In the genomic region with DNA sequence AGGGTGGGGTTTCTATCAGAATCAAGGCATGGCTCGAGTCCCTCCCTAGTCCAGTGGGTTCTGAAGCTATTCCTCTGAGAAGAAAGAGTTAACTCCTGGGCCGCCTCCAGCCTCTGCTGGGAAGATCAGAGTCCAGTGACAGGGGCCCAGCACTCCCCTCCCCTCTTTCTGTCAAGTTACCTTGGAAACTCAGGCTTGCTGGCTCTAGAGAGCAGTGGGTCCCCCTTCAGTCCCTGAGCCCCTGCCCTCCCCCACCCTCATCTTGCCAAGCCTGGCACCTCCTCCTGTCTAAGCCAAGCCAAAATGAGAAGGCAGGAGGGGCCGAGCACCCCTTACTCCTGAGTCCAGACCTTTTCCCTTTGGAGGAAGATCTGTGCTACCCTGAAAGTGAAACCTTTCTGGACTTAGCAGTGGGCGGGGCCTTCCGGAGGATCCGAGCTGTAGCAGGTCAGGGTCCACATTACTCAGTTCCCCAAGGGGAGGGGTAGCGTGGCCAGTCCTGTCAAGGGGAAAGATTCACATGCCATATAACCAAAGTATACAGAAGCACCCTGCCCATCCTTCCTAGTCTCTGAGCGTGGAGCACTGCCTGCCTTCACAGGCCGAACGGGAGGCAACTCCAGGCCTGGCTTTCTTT, we compare ENCODE assay signal across 8 mouse cellular contexts. TPM values are rescaled to one million over a fixed set of nuclear protein-coding genes. Genes with fewer than 3 reads are reported as not detected.
DNase-seq lines count a peak whose midpoint lies in the region; ATAC-seq and TF ChIP-seq lines count a peak whose summit lies in the region.

No protein-coding gene starts in this region.

- H3K27me3 ChIP-seq in forebrain, embryonic 12.5 days = peaks cover 33% of the 10 kb centered on the region
- H3K27me3 ChIP-seq in kidney, embryonic 16.5 days (ENCODE audit: insufficient read depth, low read length) = no peaks in the 10 kb centered on the region
- H3K27me3 ChIP-seq in midbrain, embryonic 13.5 days = peaks cover 28% of the 10 kb centered on the region

- ATAC-seq in forebrain, embryonic 12.5 days (ENCODE audit: low FRiP score) = peak; percentile 58
- ATAC-seq in kidney, embryonic 16.5 days (ENCODE audit: low FRiP score, low TSS enrichment) = peak; percentile 62
- peak; percentile 69 for ATAC-seq in midbrain, embryonic 13.5 days

- H3K9ac ChIP-seq in forebrain, embryonic 12.5 days = no peak overlapping the region
- H3K9ac ChIP-seq in kidney, embryonic 16.5 days (replicated peaks; ENCODE audit: low read length) = peak overlapping the region; percentile 39
- H3K9ac ChIP-seq in midbrain, embryonic 13.5 days (replicated peaks) = peak overlapping the region; percentile 11; the same call in 1 of the 2 replicates

- 26% methylated on average over 10 of the region's 10 CpGs for WGBS in forebrain, embryonic 12.5 days
- 18% methylated on average over 10 of the region's 10 CpGs for WGBS in kidney, embryonic 16.5 days
- 22% methylated on average over 10 of the region's 10 CpGs for WGBS in midbrain, embryonic 13.5 days

- H3K4me1 ChIP-seq in forebrain, embryonic 12.5 days = peaks cover 55% of the 10 kb centered on the region
- H3K4me1 ChIP-seq in kidney, embryonic 16.5 days (ENCODE audit: insufficient read depth, low read length) = peaks cover 58% of the 10 kb centered on the region
- H3K4me1 ChIP-seq in midbrain, embryonic 13.5 days (replicated peaks) = peaks cover 56% of the 10 kb centered on the region

- no peak for TF ChIP-seq CTCF in gastrocnemius, adult 2 months (IDR thresholded peaks at IDR 0.05)

- peak overlapping the region; percentile 7; the same call in 1 of the 2 replicates for H3K27ac ChIP-seq in gastrocnemius, adult 2 months
- H3K27ac ChIP-seq in forebrain, embryonic 12.5 days = 0 out of 2 replicates have a peak overlapping the region, but pooled peaks have one; percentile 31
- peak overlapping the region; percentile 80 for H3K27ac ChIP-seq in kidney, embryonic 16.5 days (ENCODE audit: low read length)
- H3K27ac ChIP-seq in midbrain, embryonic 13.5 days = peak overlapping the region; percentile 67

- no peaks in the 10 kb centered on the region for H3K9me3 ChIP-seq in forebrain, embryonic 12.5 days
- no peaks in the 10 kb centered on the region for H3K9me3 ChIP-seq in kidney, embryonic 16.5 days (ENCODE audit: low read length)
- H3K9me3 ChIP-seq in midbrain, embryonic 13.5 days = no peaks in the 10 kb centered on the region

- DNase-seq in gastrocnemius, adult 2 months = no peak
- DNase-seq in gastrocnemius, postnatal 25 days = no peak
- no peak for DNase-seq in frontal cortex, postnatal 25 days (ENCODE audit: low spot score in 2 of 2)
- DNase-seq in cerebellum, adult 9-10 months = no peak
- DNase-seq in thymus, adult 18-20 months = no peak

- no peak overlapping the region for H3K4me3 ChIP-seq in gastrocnemius, adult 2 months
- no peak overlapping the region for H3K4me3 ChIP-seq in forebrain, embryonic 12.5 days (replicated peaks)
- peak overlapping the region; percentile 26 for H3K4me3 ChIP-seq in kidney, embryonic 16.5 days (ENCODE audit: low read length)
- no peak overlapping the region for H3K4me3 ChIP-seq in midbrain, embryonic 13.5 days (replicated peaks)

- peak overlapping the region; percentile 31 for H3K4me2 ChIP-seq in forebrain, embryonic 12.5 days
- H3K4me2 ChIP-seq in kidney, embryonic 16.5 days (replicated peaks; ENCODE audit: low read depth, low read length) = peak overlapping the region; percentile 31
- H3K4me2 ChIP-seq in midbrain, embryonic 13.5 days (replicated peaks) = peak overlapping the region; percentile 5; the same call in 1 of the 2 replicates

- intact Hi-C loops in gastrocnemius, adult 2 months (cut with DNase I) = no loop called here

- no peaks in the 10 kb centered on the region for H3K36me3 ChIP-seq in forebrain, embryonic 12.5 days (replicated peaks)
- H3K36me3 ChIP-seq in kidney, embryonic 16.5 days (ENCODE audit: insufficient read depth, low read length) = 0 out of 2 replicates have a peak, but pooled peaks cover 5% of the 10 kb centered on the region
- H3K36me3 ChIP-seq in midbrain, embryonic 13.5 days = no peaks in the 10 kb centered on the region

RNA-seq across cellular contexts. Expression of a gene that starts 9.6 kb away (rescaled TPM):
- total RNA-seq in gastrocnemius, adult 2 months (2021) = 1 to 10 TPM; 7.3 to 7.4 TPM
- 1 to 10 TPM; 4.1 to 5.8 TPM for total RNA-seq in gastrocnemius, postnatal 25 days (2021)
- polyA plus RNA-seq in forebrain, embryonic 12.5 days (2016; fragmentation: Nextera tagmentation; extraction: Ambion mirVana) = 7.9 and 8.4 TPM in 2 replicates
- polyA plus RNA-seq in kidney, embryonic 16.5 days (2015; fragmentation: Nextera tagmentation; extraction: Ambion mirVana) = 11.7 and 13.8 TPM in 2 replicates
- 10.3 and 10.7 TPM in 2 replicates for polyA plus RNA-seq in midbrain, embryonic 13.5 days (2015; fragmentation: Nextera tagmentation; extraction: Ambion mirVana)

RNA-seq across cellular contexts. Expression of a gene that starts 10.0 kb away (rescaled TPM):
- total RNA-seq in gastrocnemius, adult 2 months (2021) = 10 to 100 TPM; 12.7 to 16.3 TPM
- total RNA-seq in gastrocnemius, postnatal 25 days (2021) = 10 to 100 TPM; 10.7 to 13.2 TPM
- 16.0 and 16.6 TPM in 2 replicates for polyA plus RNA-seq in forebrain, embryonic 12.5 days (2016; fragmentation: Nextera tagmentation; extraction: Ambion mirVana)
- polyA plus RNA-seq in kidney, embryonic 16.5 days (2015; fragmentation: Nextera tagmentation; extraction: Ambion mirVana) = 28.0 and 29.7 TPM in 2 replicates
- 20.9 and 23.7 TPM in 2 replicates for polyA plus RNA-seq in midbrain, embryonic 13.5 days (2015; fragmentation: Nextera tagmentation; extraction: Ambion mirVana)

RNA-seq across cellular contexts. Expression of a gene that starts 14.5 kb away (rescaled TPM):
- total RNA-seq in gastrocnemius, adult 2 months (2021) = 1 to 10 TPM; 1.8 to 2.6 TPM
- 1 to 10 TPM; 2.3 to 3.9 TPM for total RNA-seq in gastrocnemius, postnatal 25 days (2021)
- polyA plus RNA-seq in forebrain, embryonic 12.5 days (2016; fragmentation: Nextera tagmentation; extraction: Ambion mirVana) = 31.3 and 32.2 TPM in 2 replicates
- 165 and 170 TPM in 2 replicates for polyA plus RNA-seq in kidney, embryonic 16.5 days (2015; fragmentation: Nextera tagmentation; extraction: Ambion mirVana)
- 30.4 and 34.3 TPM in 2 replicates for polyA plus RNA-seq in midbrain, embryonic 13.5 days (2015; fragmentation: Nextera tagmentation; extraction: Ambion mirVana)

RNA-seq across cellular contexts. Expression of a gene that starts 43.9 kb away (rescaled TPM):
- under 1 TPM in 1 of 2 experiments, not detected in 1; 0.31 TPM for total RNA-seq in gastrocnemius, adult 2 months (2021)
- total RNA-seq in gastrocnemius, postnatal 25 days (2021) = not detected
- 0.19 TPM in 1 of 2 replicates, not detected in the other for polyA plus RNA-seq in forebrain, embryonic 12.5 days (2016; fragmentation: Nextera tagmentation; extraction: Ambion mirVana)
- polyA plus RNA-seq in kidney, embryonic 16.5 days (2015; fragmentation: Nextera tagmentation; extraction: Ambion mirVana) = 0.52 and 0.53 TPM in 2 replicates
- 0.28 TPM in 1 of 2 replicates, not detected in the other for polyA plus RNA-seq in midbrain, embryonic 13.5 days (2015; fragmentation: Nextera tagmentation; extraction: Ambion mirVana)

Comparison
In these comparisons a context has a peak if more than half of its experiments do, and no peak if none do; other contexts are left out.
1. H3K27ac ChIP-seq: peak in every context shown above with its lines; median percentile 80 in kidney, embryonic 16.5 days; 67 in midbrain, embryonic 13.5 days; 31 in forebrain, embryonic 12.5 days; 7 in gastrocnemius, adult 2 months.